Mouse (Mus musculus): ENCODE measurements at regions not wholly inside any gene's neighbourhood (a gene's known extent, or its start where the extent isn't known, plus 50 kb on each side); places are given as distances from the start of the nearest gene placed in this dataset.

GRCm38 (mm10) chr10:126133188-126133587 lies 167.2 kb downstream of the Lrig3 start:
- Histone ChIP-seq H3K9me3 (no peaks in the 10 kb centered on the region), H3K9ac (replicated peaks) (no peak overlapping the region), H3K4me3 (no peak overlapping the region), H3K27ac (replicated peaks) (no peak overlapping the region), H3K4me2 (replicated peaks) (no peak overlapping the region), H3K27me3 (no peaks in the 10 kb centered on the region), H3K4me1 (no peaks in the 10 kb centered on the region), H3K36me3 (no peaks in the 10 kb centered on the region)
- ATAC-seq (replicated peaks): no peak
- WGBS: 76% methylated on average over 3 of the region's 3 CpGs

- no peak overlapping the region for H3K9ac ChIP-seq (replicated peaks)
- no peaks in the 10 kb centered on the region for H3K9me3 ChIP-seq
- no peak overlapping the region for H3K4me2 ChIP-seq (replicated peaks)
- no peaks in the 10 kb centered on the region for H3K36me3 ChIP-seq
- no peaks in the 10 kb centered on the region for H3K27me3 ChIP-seq
- no peak overlapping the region for H3K27ac ChIP-seq (replicated peaks)
- ATAC-seq (replicated peaks): no peak
- no peak overlapping the region for H3K4me3 ChIP-seq
- no peaks in the 10 kb centered on the region for H3K4me1 ChIP-seq
Measured at GRCm38 (mm10) chr10:126133957-126134356, 168.0 kb downstream of the Lrig3 start.

DNA sequence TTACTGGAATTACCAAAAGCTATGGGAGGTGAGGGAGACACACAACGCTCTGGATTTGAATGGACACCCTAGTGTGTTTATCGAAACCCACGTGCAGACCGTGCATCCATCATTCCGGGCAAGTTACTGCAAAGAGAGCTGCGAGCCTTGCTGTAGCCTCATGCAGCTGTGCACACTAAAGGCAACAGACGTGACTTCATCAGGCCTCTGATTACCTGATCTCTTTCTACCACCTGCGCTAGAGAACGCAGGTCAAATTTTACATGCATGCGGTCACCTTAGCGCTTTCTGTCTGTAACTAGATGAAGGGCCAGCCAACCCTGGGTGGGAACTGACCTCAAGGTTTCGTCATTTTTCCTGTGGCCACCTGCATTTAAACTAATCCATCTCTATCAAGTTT lies 172.6 kb downstream of the Lrig3 start:
- ATAC-seq (replicated peaks): no peak
- H3K9me3 ChIP-seq: no peaks in the 10 kb centered on the region
- H3K4me3 ChIP-seq: no peak overlapping the region

DNA sequence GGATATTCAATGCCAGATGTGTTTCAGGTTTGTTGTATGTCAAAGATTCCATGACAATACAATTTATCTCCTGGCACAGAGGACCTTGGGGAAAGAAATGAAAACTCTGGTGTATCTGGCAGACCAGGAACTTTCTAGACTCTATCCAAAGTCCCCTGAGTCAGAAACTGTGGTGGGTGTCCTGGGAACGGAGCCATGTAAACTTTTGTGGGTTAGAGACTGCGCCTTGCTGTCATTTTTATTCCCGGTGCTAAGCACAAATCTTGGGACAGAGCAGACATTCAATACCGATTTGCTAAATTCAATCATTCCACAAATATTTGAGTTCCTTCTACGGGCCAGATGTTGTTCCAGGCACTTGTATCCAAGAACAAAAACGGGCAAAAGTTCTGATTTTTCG lies 175.6 kb downstream of the Lrig3 start:
- no peak for ATAC-seq (replicated peaks)
- no peak overlapping the region for H3K4me2 ChIP-seq (replicated peaks)
- H3K27ac ChIP-seq (replicated peaks): no peak overlapping the region
- no peaks in the 10 kb centered on the region for H3K4me1 ChIP-seq
- H3K27me3 ChIP-seq: no peaks in the 10 kb centered on the region
- H3K4me3 ChIP-seq: no peak overlapping the region
- H3K9me3 ChIP-seq: no peaks in the 10 kb centered on the region
- WGBS: 87% methylated on average over 7 of the region's 7 CpGs
- no peaks in the 10 kb centered on the region for H3K36me3 ChIP-seq
- H3K9ac ChIP-seq (replicated peaks): no peak overlapping the region

More for the DNA sequence above, 172.6 kb downstream of the Lrig3 start:
- Histone ChIP-seq H3K27ac (replicated peaks) (no peak overlapping the region), H3K36me3 (no peaks in the 10 kb centered on the region), H3K9ac (replicated peaks) (no peak overlapping the region), H3K4me1 (no peaks in the 10 kb centered on the region), H3K27me3 (no peaks in the 10 kb centered on the region), H3K4me2 (replicated peaks) (no peak overlapping the region)
- 92% methylated on average over 12 of the region's 12 CpGs for WGBS

- Histone ChIP-seq H3K4me3 (no peak overlapping the region), H3K9ac (replicated peaks) (no peak overlapping the region), H3K27me3 (no peaks in the 10 kb centered on the region), H3K9me3 (no peaks in the 10 kb centered on the region), H3K27ac (replicated peaks) (no peak overlapping the region), H3K36me3 (no peaks in the 10 kb centered on the region), H3K4me1 (no peaks in the 10 kb centered on the region), H3K4me2 (replicated peaks) (no peak overlapping the region)
- WGBS: 86% methylated on average over 10 of the region's 10 CpGs
- no peak for ATAC-seq (replicated peaks)
Measured at GRCm38 (mm10) chr10:126143833-126144232, 177.9 kb downstream of the Lrig3 start.

GRCm38 (mm10) chr10:126144609-126145202 lies 178.7 kb downstream of the Lrig3 start:
- WGBS: 85% methylated on average over 12 of the region's 12 CpGs
- Histone ChIP-seq H3K9ac (replicated peaks) (no peak overlapping the region), H3K9me3 (no peaks in the 10 kb centered on the region), H3K27ac (replicated peaks) (no peak overlapping the region), H3K27me3 (no peaks in the 10 kb centered on the region), H3K4me2 (replicated peaks) (no peak overlapping the region), H3K4me3 (no peak overlapping the region), H3K36me3 (no peaks in the 10 kb centered on the region), H3K4me1 (no peaks in the 10 kb centered on the region)
- ATAC-seq (replicated peaks): no peak

GRCm38 (mm10) chr10:126157300-126157699 lies 191.3 kb downstream of the Lrig3 start:
- no peaks in the 10 kb centered on the region for H3K36me3 ChIP-seq
- H3K27ac ChIP-seq (replicated peaks): no peak overlapping the region
- 81% methylated on average over 4 of the region's 4 CpGs for WGBS
- no peak for ATAC-seq (replicated peaks)
- no peak overlapping the region for H3K4me3 ChIP-seq
- H3K27me3 ChIP-seq: no peaks in the 10 kb centered on the region
- H3K4me1 ChIP-seq: 0 out of 2 replicates have a peak, but pooled peaks cover 4% of the 10 kb centered on the region
- H3K9ac ChIP-seq (replicated peaks): no peak overlapping the region
- H3K4me2 ChIP-seq (replicated peaks): no peak overlapping the region
- no peaks in the 10 kb centered on the region for H3K9me3 ChIP-seq

DNA sequence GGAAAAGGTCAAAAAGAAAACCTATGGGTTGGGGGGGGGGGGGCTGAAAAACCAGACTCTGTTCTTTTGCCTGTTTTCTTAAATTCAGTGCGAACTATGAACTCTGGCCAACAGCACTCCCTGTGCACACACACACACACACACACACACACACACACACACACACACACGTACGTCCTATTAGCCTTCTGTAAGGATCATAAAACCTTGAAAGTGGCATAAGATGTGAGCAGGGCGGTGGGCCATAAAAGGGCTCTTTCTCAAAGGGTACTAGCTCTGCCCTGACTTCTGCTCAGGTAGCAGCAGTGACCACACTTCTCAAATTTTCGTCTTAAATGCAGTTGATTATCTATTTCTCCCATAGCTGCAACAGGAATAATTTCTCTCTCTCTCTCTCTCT lies 199.2 kb downstream of the Lrig3 start:
- H3K27ac ChIP-seq (replicated peaks): no peak overlapping the region
- H3K4me1 ChIP-seq: 0 out of 2 replicates have a peak, but pooled peaks cover 4% of the 10 kb centered on the region
- no peaks in the 10 kb centered on the region for H3K9me3 ChIP-seq
- no peak overlapping the region for H3K4me3 ChIP-seq
- no peak overlapping the region for H3K9ac ChIP-seq (replicated peaks)
- WGBS: 91% methylated on average over 5 of the region's 5 CpGs
- no peaks in the 10 kb centered on the region for H3K27me3 ChIP-seq
- ATAC-seq (replicated peaks): no peak
- H3K36me3 ChIP-seq: no peaks in the 10 kb centered on the region
- H3K4me2 ChIP-seq (replicated peaks): no peak overlapping the region

DNA sequence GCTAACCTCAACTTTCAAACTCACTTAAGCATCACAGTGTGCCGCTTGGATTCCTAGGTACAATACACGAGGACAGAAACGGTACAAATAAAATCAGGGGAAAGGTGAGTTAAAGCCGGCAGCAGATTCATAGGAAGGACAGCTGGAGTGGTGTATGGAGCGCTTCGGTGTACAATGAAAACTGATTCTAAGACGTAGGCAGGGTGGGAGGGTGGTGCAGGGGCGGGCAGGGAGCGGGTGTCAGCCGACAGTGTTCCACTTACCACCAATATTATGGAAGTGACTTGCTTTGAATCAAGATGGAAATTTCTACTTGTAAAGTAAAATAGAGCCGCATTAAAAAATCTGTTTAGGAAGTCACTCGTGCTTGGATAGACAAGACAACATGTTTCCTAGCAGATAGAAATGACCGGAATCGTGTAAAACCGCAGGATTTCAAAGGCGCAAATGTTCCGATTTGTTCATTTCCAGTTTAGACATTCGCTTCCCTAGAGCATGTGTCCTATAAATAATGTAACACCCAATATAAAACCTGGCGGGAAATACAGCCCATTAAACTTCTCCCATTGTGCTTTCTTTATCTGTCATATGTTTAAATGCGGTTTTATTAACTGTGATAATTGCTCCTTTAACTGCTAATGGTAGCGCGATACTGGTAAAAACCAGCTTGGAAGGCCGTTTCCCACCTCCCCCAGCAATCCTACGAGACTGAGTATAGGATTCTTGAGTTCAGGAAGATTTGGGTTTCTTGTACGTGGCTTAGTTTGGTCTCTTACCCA lies 203.3 kb downstream of the Lrig3 start:
- no peaks in the 10 kb centered on the region for H3K9me3 ChIP-seq
- 89% methylated on average over 25 of the region's 25 CpGs for WGBS
- no peak overlapping the region for H3K9ac ChIP-seq (replicated peaks)
- no peak overlapping the region for H3K4me2 ChIP-seq (replicated peaks)
- ATAC-seq (replicated peaks): no peak
- H3K4me3 ChIP-seq: no peak overlapping the region
- no peak overlapping the region for H3K27ac ChIP-seq (replicated peaks)
- H3K36me3 ChIP-seq: no peaks in the 10 kb centered on the region
- no peaks in the 10 kb centered on the region for H3K4me1 ChIP-seq
- no peaks in the 10 kb centered on the region for H3K27me3 ChIP-seq

DNA sequence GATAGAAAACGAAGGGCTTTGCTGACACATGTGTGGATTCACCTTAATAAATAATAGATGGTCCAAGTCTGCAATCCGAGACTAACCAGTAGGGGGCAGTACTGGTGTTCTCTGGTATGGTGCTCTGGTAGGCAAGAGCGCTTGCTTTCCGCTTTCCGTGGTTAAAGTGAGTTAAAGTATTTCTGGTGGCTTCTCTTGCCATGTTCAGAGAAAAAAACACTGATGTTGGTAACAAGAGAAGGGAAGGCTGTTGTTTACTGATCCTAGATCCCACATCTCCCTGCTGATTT lies 203.9 kb downstream of the Lrig3 start:
- Histone ChIP-seq H3K4me1 (no peaks in the 10 kb centered on the region), H3K27me3 (no peaks in the 10 kb centered on the region), H3K36me3 (no peaks in the 10 kb centered on the region), H3K9ac (replicated peaks) (no peak overlapping the region), H3K9me3 (no peaks in the 10 kb centered on the region), H3K4me3 (no peak overlapping the region), H3K27ac (replicated peaks) (no peak overlapping the region), H3K4me2 (replicated peaks) (no peak overlapping the region)
- WGBS: 56% methylated on average over 5 of the region's 5 CpGs
- no peak for ATAC-seq (replicated peaks)

- no peak for ATAC-seq (replicated peaks)
- Histone ChIP-seq H3K36me3 (no peaks in the 10 kb centered on the region), H3K4me2 (replicated peaks) (no peak overlapping the region), H3K4me1 (no peaks in the 10 kb centered on the region), H3K27me3 (no peaks in the 10 kb centered on the region), H3K4me3 (no peak overlapping the region), H3K9ac (replicated peaks) (no peak overlapping the region), H3K27ac (replicated peaks) (no peak overlapping the region), H3K9me3 (no peaks in the 10 kb centered on the region)
- WGBS: 75% methylated on average over 4 of the region's 4 CpGs
Measured at GRCm38 (mm10) chr10:126176759-126177473, 210.9 kb downstream of the Lrig3 start.

GRCm38 (mm10) chr10:126182386-126182785 lies 216.4 kb downstream of the Lrig3 start:
- Histone ChIP-seq H3K4me1 (no peaks in the 10 kb centered on the region), H3K36me3 (no peaks in the 10 kb centered on the region), H3K27me3 (no peaks in the 10 kb centered on the region), H3K4me2 (replicated peaks) (no peak overlapping the region), H3K27ac (replicated peaks) (no peak overlapping the region), H3K9ac (replicated peaks) (no peak overlapping the region), H3K9me3 (no peaks in the 10 kb centered on the region), H3K4me3 (no peak overlapping the region)
- 89% methylated on average over 2 of the region's 2 CpGs for WGBS
- no peak for ATAC-seq (replicated peaks)
